Mouse (Mus musculus) neural tube, embryonic 12.5 days (tissue): ENCODE results near the gene Mapk1ip1l. TPM values are rescaled to one million over a fixed set of nuclear protein-coding genes. Genes with fewer than 3 reads are reported as not detected.
A peak's percentile ranks its signal among the peaks of the same experiment; 100 is the strongest.

ENCODE experiments used
- ATAC-seq: fragments of 200-750 bp; cut with Nextera tagmentation; 2 replicates; pipeline ENCODE4 v1.8.0; 2017; ENCODE audit warnings: low read depth, mild to moderate bottlenecking, moderate TSS enrichment, moderate library complexity; ENCODE audit not compliant: low FRiP score
- H3K27ac ChIP-seq: fragments of 300-500 bp; sonication (generic); 2 replicates; pipeline ENCODE4 v1.5.1; 2016
- H3K27me3 ChIP-seq: fragments of 300-500 bp; sonication (generic); replicated peaks from 2 replicates; pipeline ENCODE4 v1.6.1; 2016; ENCODE audit warnings: mild to moderate bottlenecking
- H3K36me3 ChIP-seq: fragments of 300-500 bp; sonication (generic); 2 replicates; pipeline ENCODE4 v1.6.1; 2016; ENCODE audit warnings: mild to moderate bottlenecking
- H3K4me1 ChIP-seq: fragments of 300-500 bp; sonication (generic); 2 replicates; pipeline ENCODE4 v1.6.1; 2016
- H3K4me2 ChIP-seq: fragments of 300-500 bp; sonication (generic); replicated peaks from 2 replicates; pipeline ENCODE4 v1.6.1; 2016; ENCODE audit warnings: mild to moderate bottlenecking
- H3K4me3 ChIP-seq: fragments of 300-500 bp; sonication (generic); 2 replicates; pipeline ENCODE4 v1.5.1; 2016
- H3K9ac ChIP-seq: fragments of 300-500 bp; sonication (generic); 2 replicates; pipeline ENCODE4 v1.6.1; 2016; ENCODE audit warnings: mild to moderate bottlenecking
- H3K9me3 ChIP-seq: fragments of 300-500 bp; sonication (generic); 2 replicates; pipeline ENCODE4 v1.6.1; 2016; ENCODE audit warnings: mild to moderate bottlenecking
- WGBS: fragments of 180-500 bp; shearing (Covaris S2); methylation state at CpG from one replicate; pipeline ENCODE4 v1.1.7; 2016; 5-methylcytosine and 5-hydroxymethylcytosine counted together
- polyA plus RNA-seq: library from polyadenylated mRNA; unstranded; fragments of >200 nt; fragmentation: Nextera tagmentation; extraction: Ambion mirVana; gene quantifications from 2 replicates; pipeline ENCODE4 v1.2.1, GENCODE M21; 2016

Gene Mapk1ip1l
- polyA plus RNA-seq, 1 experiment from 2014 or later: 74.9 TPM

GRCm38 (mm10) chr14:47346715-47347114 is 48.6 kb downstream of the Mapk1ip1l start:
- no peak for ATAC-seq
- Histone ChIP-seq H3K9ac (no peak overlapping the region), H3K4me2 (no peak overlapping the region), H3K27ac (no peak overlapping the region), H3K4me3 (no peak overlapping the region), H3K4me1 (no peaks in the 10 kb centered on the region; the same call in 1 of the 2 replicates), H3K36me3 (no peaks in the 10 kb centered on the region), H3K9me3 (no peaks in the 10 kb centered on the region), H3K27me3 (no peaks in the 10 kb centered on the region)
- 82% methylated on average over 1 of the region's 1 CpGs for whole genome bisulfite sequencing

DNA sequence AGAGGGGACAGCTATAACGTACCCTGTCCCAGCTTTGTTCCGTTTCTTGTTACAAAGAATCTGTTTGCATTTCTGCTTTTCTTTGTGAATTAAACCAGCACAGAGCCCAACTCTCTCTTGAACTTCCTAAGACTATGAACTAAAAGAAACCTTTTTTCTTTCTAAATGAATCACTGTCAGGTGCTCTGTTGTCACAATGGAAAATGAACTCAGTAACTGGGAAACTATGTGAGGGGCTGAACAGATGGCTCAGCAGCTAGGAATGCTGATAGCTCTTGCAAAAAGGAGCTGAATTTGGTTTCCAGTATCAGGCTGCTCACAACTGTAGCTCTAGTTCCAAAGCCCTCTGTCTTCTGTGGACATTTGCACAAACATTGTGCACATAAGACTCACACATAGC is 52.9 kb downstream of the Mapk1ip1l start:
- WGBS: 82% methylated on average over 2 of the region's 2 CpGs
- Histone ChIP-seq H3K27ac (no peak overlapping the region), H3K4me3 (no peak overlapping the region), H3K4me2 (no peak overlapping the region), H3K27me3 (no peaks in the 10 kb centered on the region), H3K9me3 (no peaks in the 10 kb centered on the region), H3K4me1 (no peaks in the 10 kb centered on the region), H3K9ac (no peak overlapping the region), H3K36me3 (no peaks in the 10 kb centered on the region)
- no peak for ATAC-seq

DNA sequence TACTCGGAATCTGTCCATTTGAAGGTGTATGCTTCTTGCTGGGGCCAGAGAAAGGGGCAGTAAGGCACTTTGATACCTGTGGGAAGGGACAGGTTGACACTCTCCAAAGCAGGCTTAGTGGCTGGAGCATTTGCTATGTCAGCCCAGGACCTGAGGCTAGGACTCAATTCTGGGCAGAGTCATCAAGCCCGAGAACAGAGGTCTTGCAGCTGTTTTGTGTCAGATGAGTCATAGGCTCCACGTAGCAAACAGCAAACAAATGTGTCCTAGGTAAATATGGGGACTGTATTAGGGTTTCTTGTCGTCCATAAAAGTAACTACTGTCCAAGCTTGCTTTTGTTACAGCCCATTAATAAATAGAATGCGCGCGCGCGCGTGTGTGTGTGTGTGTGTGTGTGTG is 54.2 kb downstream of the Mapk1ip1l start:
- H3K27ac ChIP-seq: no peak overlapping the region
- no peaks in the 10 kb centered on the region for H3K27me3 ChIP-seq
- no peak overlapping the region for H3K4me2 ChIP-seq
- no peaks in the 10 kb centered on the region for H3K4me1 ChIP-seq
- H3K4me3 ChIP-seq: no peak overlapping the region
- no peaks in the 10 kb centered on the region for H3K9me3 ChIP-seq
- no peaks in the 10 kb centered on the region for H3K36me3 ChIP-seq
- H3K9ac ChIP-seq: no peak overlapping the region
- no peak for ATAC-seq
- WGBS: 91% methylated on average over 10 of the region's 10 CpGs

DNA sequence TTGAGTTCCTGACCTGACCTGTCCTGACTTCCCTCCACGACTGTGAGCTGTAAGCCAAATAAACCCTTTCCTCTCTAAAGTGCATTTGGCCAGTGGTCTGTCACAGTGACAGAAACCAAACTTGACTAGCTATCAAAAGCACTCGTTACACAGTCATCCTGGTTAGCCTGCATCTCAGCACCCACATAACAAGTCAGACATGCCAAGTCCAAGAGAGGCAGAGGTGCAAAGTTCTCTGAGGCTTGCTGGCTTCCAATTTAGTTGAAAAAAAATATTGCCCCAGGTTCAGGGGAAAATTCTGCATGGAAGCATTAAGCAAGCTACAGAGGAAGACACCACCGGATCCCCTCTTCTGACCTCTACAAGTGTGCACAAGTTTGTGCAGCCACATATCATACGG is 55.2 kb downstream of the Mapk1ip1l start:
- Histone ChIP-seq H3K9ac (no peak overlapping the region), H3K27ac (no peak overlapping the region), H3K27me3 (no peaks in the 10 kb centered on the region), H3K4me1 (no peaks in the 10 kb centered on the region), H3K36me3 (no peaks in the 10 kb centered on the region), H3K9me3 (no peaks in the 10 kb centered on the region), H3K4me3 (no peak overlapping the region), H3K4me2 (no peak overlapping the region)
- ATAC-seq: no peak
- 91% methylated on average over 4 of the region's 4 CpGs for WGBS

GRCm38 (mm10) chr14:47354111-47354577 is 56.1 kb downstream of the Mapk1ip1l start:
- H3K4me2 ChIP-seq: no peak overlapping the region
- H3K9me3 ChIP-seq: no peaks in the 10 kb centered on the region
- no peak overlapping the region for H3K4me3 ChIP-seq
- WGBS: 69% methylated on average over 8 of the region's 8 CpGs
- no peaks in the 10 kb centered on the region for H3K27me3 ChIP-seq
- ATAC-seq: no peak
- H3K36me3 ChIP-seq: no peaks in the 10 kb centered on the region
- no peak overlapping the region for H3K9ac ChIP-seq
- H3K27ac ChIP-seq: no peak overlapping the region
- H3K4me1 ChIP-seq: no peaks in the 10 kb centered on the region

GRCm38 (mm10) chr14:47354948-47355347 is 56.9 kb downstream of the Mapk1ip1l start:
- no peak for ATAC-seq
- no peak overlapping the region for H3K4me3 ChIP-seq
- H3K27me3 ChIP-seq: no peaks in the 10 kb centered on the region
- H3K36me3 ChIP-seq: no peaks in the 10 kb centered on the region
- H3K4me1 ChIP-seq: no peaks in the 10 kb centered on the region
- no peak overlapping the region for H3K9ac ChIP-seq
- H3K27ac ChIP-seq: no peak overlapping the region
- H3K4me2 ChIP-seq: no peak overlapping the region
- no peaks in the 10 kb centered on the region for H3K9me3 ChIP-seq
- WGBS: 78% methylated on average over 5 of the region's 5 CpGs

- Histone ChIP-seq H3K4me3 (no peak overlapping the region), H3K9ac (no peak overlapping the region), H3K36me3 (no peaks in the 10 kb centered on the region), H3K27me3 (no peaks in the 10 kb centered on the region), H3K4me1 (no peaks in the 10 kb centered on the region), H3K27ac (no peak overlapping the region), H3K4me2 (no peak overlapping the region), H3K9me3 (no peaks in the 10 kb centered on the region)
- 87% methylated on average over 3 of the region's 3 CpGs for WGBS
- no peak for ATAC-seq
These were observed 58.6 kb downstream of the Mapk1ip1l start for GRCm38 (mm10) chr14:47356622-47357021.

- WGBS: 82% methylated on average over 3 of the region's 3 CpGs
These were observed 61.5 kb downstream of the Mapk1ip1l start for GRCm38 (mm10) chr14:47359610-47360009.

GRCm38 (mm10) chr14:47361418-47361817 is 63.4 kb downstream of the Mapk1ip1l start:
- Histone ChIP-seq H3K27me3 (no peaks in the 10 kb centered on the region), H3K4me1 (peaks cover 6% of the 10 kb centered on the region), H3K4me2 (no peak overlapping the region), H3K9ac (no peak overlapping the region), H3K36me3 (no peaks in the 10 kb centered on the region), H3K27ac (no peak overlapping the region), H3K9me3 (no peaks in the 10 kb centered on the region), H3K4me3 (no peak overlapping the region)
- 88% methylated on average over 2 of the region's 2 CpGs for WGBS
- no peak for ATAC-seq

More at GRCm38 (mm10) chr14:47359610-47360009, 61.5 kb downstream of the Mapk1ip1l start:
- no peaks in the 10 kb centered on the region for H3K36me3 ChIP-seq
- H3K4me1 ChIP-seq: no peaks in the 10 kb centered on the region
- H3K27ac ChIP-seq: no peak overlapping the region
- ATAC-seq: no peak
- no peaks in the 10 kb centered on the region for H3K27me3 ChIP-seq
- H3K9me3 ChIP-seq: no peaks in the 10 kb centered on the region
- H3K4me2 ChIP-seq: no peak overlapping the region
- no peak overlapping the region for H3K4me3 ChIP-seq
- no peak overlapping the region for H3K9ac ChIP-seq

GRCm38 (mm10) chr14:47361899-47362298 is 63.8 kb downstream of the Mapk1ip1l start:
- no peak overlapping the region for H3K27ac ChIP-seq
- no peak overlapping the region for H3K4me3 ChIP-seq
- H3K36me3 ChIP-seq: no peaks in the 10 kb centered on the region
- H3K4me1 ChIP-seq: peaks cover 6% of the 10 kb centered on the region
- no peak overlapping the region for H3K4me2 ChIP-seq
- WGBS: 88% methylated on average over 9 of the region's 9 CpGs
- no peaks in the 10 kb centered on the region for H3K27me3 ChIP-seq
- ATAC-seq: no peak
- H3K9me3 ChIP-seq: no peaks in the 10 kb centered on the region
- no peak overlapping the region for H3K9ac ChIP-seq

GRCm38 (mm10) chr14:47364742-47365449 is 66.8 kb downstream of the Mapk1ip1l start:
- ATAC-seq: peak; percentile 65
- no peak overlapping the region for H3K9ac ChIP-seq

GRCm38 (mm10) chr14:47366881-47367321 is 68.8 kb downstream of the Mapk1ip1l start:
- H3K4me2 ChIP-seq: no peak overlapping the region
- no peaks in the 10 kb centered on the region for H3K9me3 ChIP-seq
- no peak overlapping the region for H3K4me3 ChIP-seq
- peaks cover 6% of the 10 kb centered on the region for H3K4me1 ChIP-seq
- no peak overlapping the region for H3K27ac ChIP-seq
- H3K36me3 ChIP-seq: no peaks in the 10 kb centered on the region
- H3K27me3 ChIP-seq: no peaks in the 10 kb centered on the region
- no peak overlapping the region for H3K9ac ChIP-seq
- ATAC-seq: peak; percentile 42; the same call in 1 of the 2 replicates
- WGBS: 69% methylated on average over 7 of the region's 7 CpGs

More at GRCm38 (mm10) chr14:47364742-47365449, 66.8 kb downstream of the Mapk1ip1l start:
- Histone ChIP-seq H3K27me3 (no peaks in the 10 kb centered on the region), H3K9me3 (no peaks in the 10 kb centered on the region), H3K4me1 (peaks cover 6% of the 10 kb centered on the region), H3K4me3 (peak overlapping the region; percentile 4; the same call in 1 of the 2 replicates), H3K4me2 (peak overlapping the region; percentile 48), H3K36me3 (no peaks in the 10 kb centered on the region), H3K27ac (no peak overlapping the region)
- 36% methylated on average over 21 of the region's 21 CpGs for WGBS

- Histone ChIP-seq H3K4me1 (peaks cover 6% of the 10 kb centered on the region), H3K9me3 (no peaks in the 10 kb centered on the region), H3K36me3 (no peaks in the 10 kb centered on the region), H3K27me3 (no peaks in the 10 kb centered on the region), H3K4me2 (no peak within 1 kb of the TSS), H3K9ac (no peak within 1 kb of the TSS), H3K27ac (no peak within 1 kb of the TSS), H3K4me3 (no peak within 1 kb of the TSS)
- WGBS: 49% methylated on average over 9 of the region's 9 CpGs
- ATAC-seq: peak; percentile 80
These were observed 69.4 kb downstream of the Mapk1ip1l start, which contains the start of gene Lgals3 for GRCm38 (mm10) chr14:47367461-47367860. Gene Lgals3, plus strand, starts transcription at chr14:47367751.
